Mouse (Mus musculus): ENCODE results near the gene Klhl29. TPM values are rescaled to one million over a fixed set of nuclear protein-coding genes. Genes with fewer than 3 reads are reported as not detected.
A peak's percentile ranks its signal among the peaks of the same experiment; 100 is the strongest.

Klhl29 gene
- total and polyA plus RNA-seq, 2 experiments from 2014 or later, result 3.0 to 16.7 TPM

DNA sequence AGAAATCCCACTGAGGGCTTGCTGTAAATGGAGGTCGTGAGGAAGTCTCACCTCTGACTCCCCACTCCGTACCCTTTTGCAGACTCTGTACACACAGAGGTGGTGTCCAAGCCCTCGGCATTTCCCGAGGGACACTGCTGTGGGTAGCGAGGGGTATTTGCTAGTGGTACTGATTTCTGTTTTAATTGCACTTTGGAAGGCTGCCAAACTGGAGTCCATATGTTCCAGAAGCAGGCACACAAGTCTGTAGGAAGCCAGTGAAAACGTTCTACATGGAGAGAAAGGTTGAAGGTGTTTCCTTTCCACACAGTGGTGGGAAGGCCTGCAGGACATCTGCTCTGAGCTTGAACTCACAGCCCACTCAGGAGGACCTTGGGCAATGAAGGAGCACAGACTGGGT is 181.3 kb downstream of the Klhl29 start:
- no peak overlapping the region for H3K4me2 ChIP-seq (ENCODE audit: low read depth, low read length)

DNA sequence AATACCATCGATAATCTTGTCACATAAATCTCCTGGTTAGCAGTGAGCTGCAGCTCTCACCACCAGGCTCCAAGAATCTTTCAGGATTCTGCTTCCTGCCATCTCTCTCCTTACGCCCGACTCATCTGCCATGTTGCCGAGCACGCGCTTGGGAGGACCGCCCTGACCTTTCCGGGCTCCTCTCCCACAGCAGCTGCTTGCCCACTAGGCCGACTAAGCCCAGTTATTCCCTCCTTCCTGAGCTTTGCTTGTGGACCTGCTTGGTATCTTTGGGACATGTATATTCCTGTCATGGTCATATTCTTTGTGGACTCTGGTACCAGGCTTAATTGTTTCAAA is 183.1 kb downstream of the Klhl29 start:
- Histone ChIP-seq H3K27ac (peak overlapping the region; percentile 51; the same call in 1 of the 2 replicates), H3K36me3 (ENCODE audit: insufficient read depth, low read length) (no peaks in the 10 kb centered on the region), H3K4me2 (ENCODE audit: low read depth, low read length) (peak overlapping the region; percentile 17; the same call in 1 of the 2 replicates), H3K4me3 (ENCODE audit: low read length) (no peak overlapping the region), H3K4me1 (ENCODE audit: insufficient read depth, low read length) (peaks cover 44% of the 10 kb centered on the region), H3K9me3 (ENCODE audit: low read length) (no peaks in the 10 kb centered on the region), H3K9ac (replicated peaks; ENCODE audit: low read length) (no peak overlapping the region), H3K27me3 (ENCODE audit: insufficient read depth, low read length) (no peaks in the 10 kb centered on the region)
- ATAC-seq, result peak; percentile 36
- WGBS, result 43% methylated on average over 9 of the region's 9 CpGs
- TF ChIP-seq CTCF (IDR thresholded peaks at IDR 0.05; ENCODE audit: low read depth), result no peak
- DNase-seq (ENCODE audit: low spot score), result peak; percentile 65

More for the DNA sequence above, 181.3 kb downstream of the Klhl29 start:
- no peaks in the 10 kb centered on the region for H3K36me3 ChIP-seq (ENCODE audit: insufficient read depth, low read length)
- H3K27me3 ChIP-seq (ENCODE audit: insufficient read depth, low read length), result no peaks in the 10 kb centered on the region
- no peak overlapping the region for H3K27ac ChIP-seq
- ATAC-seq (no peak), DNase-seq (ENCODE audit: low spot score) (peak; percentile 51)
- H3K9me3 ChIP-seq (ENCODE audit: low read length), result no peaks in the 10 kb centered on the region
- no peak overlapping the region for H3K4me3 ChIP-seq (ENCODE audit: low read length)
- no peak overlapping the region for H3K9ac ChIP-seq (replicated peaks; ENCODE audit: low read length)
- no peak for TF ChIP-seq CTCF (IDR thresholded peaks at IDR 0.05; ENCODE audit: low read depth)
- H3K4me1 ChIP-seq (ENCODE audit: insufficient read depth, low read length), result peaks cover 29% of the 10 kb centered on the region
- WGBS, result 38% methylated on average over 6 of the region's 6 CpGs

DNA sequence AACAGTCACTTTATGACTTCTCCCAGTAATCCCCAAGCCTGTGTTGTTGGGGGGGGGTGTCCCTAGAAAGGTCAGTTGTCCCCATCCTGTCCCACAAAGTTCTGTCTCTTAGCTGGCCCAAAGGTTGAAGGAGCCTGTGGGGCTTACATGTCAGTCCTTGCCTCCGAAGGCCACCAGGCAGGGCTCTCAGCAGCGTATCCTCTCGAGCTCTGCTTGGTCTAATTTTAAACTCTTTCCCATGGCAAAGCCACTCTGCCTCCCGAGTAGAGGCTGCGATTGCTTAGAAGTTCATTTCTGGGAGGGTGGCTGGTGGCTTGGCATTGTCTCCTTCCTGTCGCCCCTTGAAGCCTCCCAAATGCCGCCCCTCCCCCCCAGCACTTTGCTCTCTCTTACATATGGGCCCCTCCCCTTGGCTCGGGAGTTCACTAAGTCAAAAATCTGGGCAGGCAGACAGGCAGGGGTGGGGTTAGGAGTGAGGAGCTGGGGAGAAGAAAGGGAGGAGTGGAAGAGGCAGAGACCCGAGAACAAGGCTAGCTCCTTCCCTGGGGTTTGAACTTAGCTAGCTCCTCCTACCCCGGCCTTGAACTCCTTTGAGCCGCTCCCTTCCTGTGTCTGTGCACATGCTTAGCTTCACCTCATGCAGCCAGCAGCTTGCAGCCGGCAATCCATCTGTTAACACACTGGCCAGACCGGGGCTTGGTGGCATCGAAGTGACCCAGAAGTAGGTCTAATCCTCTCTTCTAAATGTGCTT is 183.7 kb downstream of the Klhl29 start:
- H3K27me3 ChIP-seq (ENCODE audit: insufficient read depth, low read length), result no peaks in the 10 kb centered on the region
- peak overlapping the region; percentile 51; the same call in 1 of the 2 replicates for H3K27ac ChIP-seq
- H3K4me2 ChIP-seq (ENCODE audit: low read depth, low read length), result peak overlapping the region; percentile 17; the same call in 1 of the 2 replicates
- DNase-seq (ENCODE audit: low spot score) (peak; percentile 70), ATAC-seq (peak; percentile 72)
- H3K36me3 ChIP-seq (ENCODE audit: insufficient read depth, low read length), result no peaks in the 10 kb centered on the region
- H3K9ac ChIP-seq (replicated peaks; ENCODE audit: low read length), result no peak overlapping the region
- WGBS, result 16% methylated on average over 14 of the region's 14 CpGs
- no peak for TF ChIP-seq CTCF (IDR thresholded peaks at IDR 0.05; ENCODE audit: low read depth)
- H3K4me1 ChIP-seq (ENCODE audit: insufficient read depth, low read length), result peaks cover 44% of the 10 kb centered on the region
- H3K4me3 ChIP-seq (ENCODE audit: low read length), result no peak overlapping the region
- H3K9me3 ChIP-seq (ENCODE audit: low read length), result no peaks in the 10 kb centered on the region

DNA sequence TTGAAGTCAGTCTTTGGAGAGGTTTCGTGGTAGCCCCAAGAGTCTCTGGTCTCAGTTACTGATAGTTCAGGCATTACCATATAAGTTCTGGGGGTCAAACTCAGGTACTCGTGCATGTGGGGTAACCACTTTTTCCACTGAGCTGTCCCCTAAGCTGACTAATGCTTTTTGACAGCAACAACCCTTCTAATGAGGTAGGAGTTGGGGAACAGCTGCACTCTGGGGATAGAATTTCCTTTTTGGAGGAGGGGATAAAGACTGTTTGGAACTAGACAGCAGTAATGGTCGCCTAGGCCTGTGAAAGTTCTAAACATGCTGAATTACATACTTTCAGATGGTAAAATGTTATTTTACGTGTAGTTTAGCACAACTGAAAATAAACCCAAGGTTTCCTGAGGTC is 184.3 kb downstream of the Klhl29 start:
- Histone ChIP-seq H3K27ac (no peak overlapping the region), H3K9ac (replicated peaks; ENCODE audit: low read length) (no peak overlapping the region), H3K36me3 (ENCODE audit: insufficient read depth, low read length) (no peaks in the 10 kb centered on the region), H3K9me3 (ENCODE audit: low read length) (no peaks in the 10 kb centered on the region), H3K4me1 (ENCODE audit: insufficient read depth, low read length) (peaks cover 44% of the 10 kb centered on the region), H3K4me2 (ENCODE audit: low read depth, low read length) (no peak overlapping the region), H3K27me3 (ENCODE audit: insufficient read depth, low read length) (no peaks in the 10 kb centered on the region), H3K4me3 (ENCODE audit: low read length) (no peak overlapping the region)
- WGBS, result 63% methylated on average over 4 of the region's 4 CpGs
- ATAC-seq, result no peak
- TF ChIP-seq CTCF (IDR thresholded peaks at IDR 0.05; ENCODE audit: low read depth), result no peak
- no peak for DNase-seq (ENCODE audit: low spot score)

- no peak overlapping the region for H3K27ac ChIP-seq
- no peak for ATAC-seq
- H3K9me3 ChIP-seq (ENCODE audit: low read length), result no peaks in the 10 kb centered on the region
- no peaks in the 10 kb centered on the region for H3K36me3 ChIP-seq (ENCODE audit: insufficient read depth, low read length)
- no peak overlapping the region for H3K4me2 ChIP-seq (ENCODE audit: low read depth, low read length)
- no peaks in the 10 kb centered on the region for H3K27me3 ChIP-seq (ENCODE audit: insufficient read depth, low read length)
- WGBS, result 25% methylated on average over 15 of the region's 15 CpGs
- no peak for DNase-seq (ENCODE audit: low spot score)
- no peak overlapping the region for H3K4me3 ChIP-seq (ENCODE audit: low read length)
- peaks cover 44% of the 10 kb centered on the region for H3K4me1 ChIP-seq (ENCODE audit: insufficient read depth, low read length)
- H3K9ac ChIP-seq (replicated peaks; ENCODE audit: low read length), result no peak overlapping the region
- TF ChIP-seq CTCF (IDR thresholded peaks at IDR 0.05; ENCODE audit: low read depth), result no peak
Measured at GRCm38 (mm10) chr12:5189446-5190150, 185.9 kb downstream of the Klhl29 start.

DNA sequence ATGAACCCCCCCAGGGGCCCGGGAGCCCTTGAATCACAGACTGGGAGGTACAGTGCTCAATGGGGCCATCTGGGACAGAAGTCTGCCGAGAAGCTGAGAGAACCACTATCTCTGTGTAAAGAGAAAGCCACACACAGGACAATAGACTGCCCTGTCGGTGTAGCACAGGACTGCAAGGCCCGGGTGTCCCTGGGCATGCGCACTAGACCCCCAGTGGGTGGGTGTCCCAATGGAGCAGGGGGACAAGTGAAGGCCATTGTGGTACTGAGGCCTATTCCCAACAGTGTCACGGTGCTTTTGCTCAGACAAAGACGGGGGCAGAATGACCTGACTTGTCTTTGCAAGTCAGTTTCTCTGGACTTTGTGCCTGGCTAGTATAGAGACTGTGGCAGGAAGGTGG is 186.6 kb downstream of the Klhl29 start:
- Histone ChIP-seq H3K36me3 (ENCODE audit: insufficient read depth, low read length) (no peaks in the 10 kb centered on the region), H3K4me2 (ENCODE audit: low read depth, low read length) (no peak overlapping the region), H3K4me3 (ENCODE audit: low read length) (no peak overlapping the region), H3K4me1 (ENCODE audit: insufficient read depth, low read length) (peaks cover 40% of the 10 kb centered on the region), H3K9ac (replicated peaks; ENCODE audit: low read length) (no peak overlapping the region), H3K27ac (no peak overlapping the region), H3K9me3 (ENCODE audit: low read length) (no peaks in the 10 kb centered on the region), H3K27me3 (ENCODE audit: insufficient read depth, low read length) (no peaks in the 10 kb centered on the region)
- peak; percentile 51 for TF ChIP-seq CTCF (IDR thresholded peaks at IDR 0.05; ENCODE audit: low read depth)
- 16% methylated on average over 7 of the region's 7 CpGs for WGBS
- ATAC-seq (peak; percentile 56), DNase-seq (ENCODE audit: low spot score) (peak; percentile 50)

Data from hindbrain, postnatal 0 days (tissue).